Mouse (Mus musculus): Measurements from ENCODE around the gene Kcnq4.

Kcnq4 gene

GRCm38 (mm10) chr4:120747941-120748866 is at the start of gene Kcnq4:
TSS of gene Kcnq4 (minus strand) at chr4:120748612.
- no peak for DNase-seq (ENCODE audit: extremely low read depth, low read depth)

DNA sequence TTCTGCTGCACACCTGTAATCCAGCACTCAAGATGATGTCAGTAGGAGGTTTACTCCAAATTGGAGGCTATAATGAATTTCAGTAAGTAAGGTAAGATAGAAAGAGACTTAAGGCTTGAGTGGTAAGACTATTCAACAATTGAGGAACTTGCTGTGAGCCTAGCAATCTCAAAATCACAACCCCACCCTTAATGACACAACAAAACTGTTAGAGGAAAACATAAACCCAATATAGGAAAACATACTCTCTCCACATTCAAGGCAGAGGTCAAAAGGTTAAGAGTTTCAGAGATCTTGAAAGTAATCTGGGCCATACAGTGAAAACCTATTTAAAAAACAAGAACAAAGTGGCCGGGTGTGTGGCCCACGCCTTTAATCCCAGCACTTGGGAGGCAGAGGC is 48.3 kb upstream of the Kcnq4 start:
- DNase-seq (ENCODE audit: extremely low read depth, low read depth): no peak

DNA sequence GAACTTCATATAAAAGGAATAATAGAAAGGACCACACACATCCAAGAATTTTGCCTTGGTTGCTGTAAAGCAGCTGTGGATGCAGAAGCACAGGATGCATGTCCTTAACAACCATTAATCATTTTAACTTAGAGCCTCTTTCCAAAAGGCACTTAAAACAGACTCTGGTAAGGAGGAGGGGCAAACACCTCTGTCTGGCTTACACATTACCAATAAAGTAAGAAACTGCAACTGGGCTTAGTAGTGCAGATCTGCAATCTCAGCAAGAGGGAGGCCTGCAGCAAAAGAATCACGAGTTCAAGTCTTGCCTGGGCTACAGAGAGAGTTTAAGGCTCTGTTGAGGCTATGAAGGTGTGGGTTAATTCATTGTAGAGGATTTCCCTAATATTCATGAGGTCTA is 47.2 kb upstream of the Kcnq4 start:
- DNase-seq (ENCODE audit: extremely low read depth, low read depth): no peak

DNA sequence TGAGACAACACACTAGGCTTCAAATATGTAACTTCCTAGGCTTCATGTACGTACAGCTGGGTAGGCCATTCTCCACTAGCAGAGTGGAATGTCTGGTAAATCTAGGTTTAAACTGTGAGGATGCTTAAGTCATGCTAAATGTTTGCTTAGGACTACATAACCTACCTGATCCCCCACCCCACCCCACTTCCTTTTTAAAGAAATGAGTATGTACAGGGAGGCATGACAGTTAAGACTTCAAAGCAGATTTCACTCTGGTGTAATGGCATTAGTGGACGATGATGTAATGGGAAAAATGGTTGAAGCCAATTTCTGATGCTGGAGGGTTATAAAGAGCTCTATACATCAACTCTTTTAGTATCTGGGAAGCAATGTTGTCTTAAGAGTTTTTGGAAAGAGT is 44.5 kb upstream of the Kcnq4 start:
- no peak for DNase-seq (ENCODE audit: extremely low read depth, low read depth)

DNA sequence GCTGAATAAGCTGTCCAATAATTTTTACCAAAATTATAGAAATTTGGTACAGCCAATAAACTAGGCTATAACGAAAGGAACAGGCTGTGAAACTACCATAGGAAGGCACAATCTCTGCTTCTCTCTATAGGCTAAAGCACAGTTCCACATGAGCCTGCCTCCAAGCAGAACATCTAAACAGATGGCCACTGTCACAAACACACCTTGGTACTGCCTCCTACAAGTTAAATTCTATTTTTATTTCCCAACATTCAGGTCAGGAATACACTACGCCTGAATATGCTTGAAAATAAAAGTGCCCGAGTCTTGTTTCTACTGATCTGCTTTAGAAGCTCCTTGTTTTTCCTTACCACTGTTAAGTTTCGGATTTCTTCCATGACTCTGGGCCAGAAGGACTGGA is 41.6 kb upstream of the Kcnq4 start:
- DNase-seq (ENCODE audit: extremely low read depth, low read depth): no peak

GRCm38 (mm10) chr4:120755801-120756200 is 7.4 kb upstream of the Kcnq4 start:
- DNase-seq (ENCODE audit: extremely low read depth, low read depth): no peak

GRCm38 (mm10) chr4:120755299-120755698 is 6.9 kb upstream of the Kcnq4 start:
- DNase-seq (ENCODE audit: extremely low read depth, low read depth): peak; percentile 11

GRCm38 (mm10) chr4:120749601-120750000 is 1.2 kb upstream of the Kcnq4 start:
- DNase-seq (ENCODE audit: extremely low read depth, low read depth): no peak

DNA sequence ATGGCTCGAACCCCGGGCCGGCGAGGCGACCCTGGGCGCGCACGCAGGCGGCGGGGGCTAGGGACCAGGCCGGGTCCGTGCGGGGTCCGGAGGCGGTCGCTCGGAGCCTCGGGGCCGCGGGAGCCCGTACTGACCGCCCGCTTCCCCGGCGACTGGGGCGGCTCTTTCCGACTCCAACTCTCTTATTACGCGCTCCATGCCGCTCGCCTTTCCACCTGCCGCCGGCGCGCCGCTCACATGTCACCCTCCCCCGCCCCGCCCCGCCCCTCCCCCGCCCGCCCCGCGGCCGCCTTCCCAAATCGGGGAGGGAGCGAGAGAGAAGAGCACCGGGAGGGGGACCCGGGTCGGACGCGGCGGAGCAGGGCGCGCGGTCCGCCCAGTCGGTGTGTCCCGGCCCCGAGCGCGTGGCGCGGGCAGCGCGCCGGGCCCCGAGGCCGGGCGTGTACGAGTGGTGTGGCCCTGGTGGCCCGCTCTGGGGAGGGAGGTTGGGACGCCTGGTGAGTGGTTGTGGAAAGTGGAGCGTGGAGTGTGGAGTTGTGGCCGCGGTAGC is 1.1 kb downstream of the Kcnq4 start:
- no peak for DNase-seq (ENCODE audit: extremely low read depth, low read depth)

DNA sequence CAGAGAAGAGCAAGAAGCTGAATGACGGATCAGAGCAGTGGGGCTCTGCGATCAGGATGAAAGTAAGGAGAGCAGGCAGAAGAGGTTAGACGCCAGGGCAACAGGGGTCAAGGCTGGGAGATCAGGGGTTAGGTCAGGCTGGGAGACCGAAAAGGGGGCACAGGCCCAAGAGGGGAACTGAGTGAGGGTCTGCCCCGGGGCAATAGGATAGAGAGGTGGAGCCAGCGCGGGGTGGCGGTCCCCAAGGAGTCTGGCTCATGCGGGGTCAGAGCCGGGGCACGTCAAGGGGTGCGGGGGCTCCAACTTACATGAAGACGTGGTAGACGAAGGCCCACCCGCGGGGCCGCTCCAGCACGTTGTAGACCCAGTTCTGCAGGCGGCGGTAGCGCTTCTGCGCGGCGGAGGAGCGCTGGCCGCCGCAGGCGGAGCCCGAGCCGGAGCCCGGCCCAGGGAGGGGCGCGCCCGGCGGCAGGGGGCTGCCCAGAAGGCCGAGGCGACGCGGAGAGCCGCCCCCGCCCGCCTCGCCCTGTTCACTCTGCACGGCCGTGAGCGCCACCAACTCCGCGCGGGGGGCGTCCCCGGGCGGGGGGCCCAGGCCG is 1.8 kb downstream of the Kcnq4 start:
- DNase-seq (ENCODE audit: extremely low read depth, low read depth): no peak

DNA sequence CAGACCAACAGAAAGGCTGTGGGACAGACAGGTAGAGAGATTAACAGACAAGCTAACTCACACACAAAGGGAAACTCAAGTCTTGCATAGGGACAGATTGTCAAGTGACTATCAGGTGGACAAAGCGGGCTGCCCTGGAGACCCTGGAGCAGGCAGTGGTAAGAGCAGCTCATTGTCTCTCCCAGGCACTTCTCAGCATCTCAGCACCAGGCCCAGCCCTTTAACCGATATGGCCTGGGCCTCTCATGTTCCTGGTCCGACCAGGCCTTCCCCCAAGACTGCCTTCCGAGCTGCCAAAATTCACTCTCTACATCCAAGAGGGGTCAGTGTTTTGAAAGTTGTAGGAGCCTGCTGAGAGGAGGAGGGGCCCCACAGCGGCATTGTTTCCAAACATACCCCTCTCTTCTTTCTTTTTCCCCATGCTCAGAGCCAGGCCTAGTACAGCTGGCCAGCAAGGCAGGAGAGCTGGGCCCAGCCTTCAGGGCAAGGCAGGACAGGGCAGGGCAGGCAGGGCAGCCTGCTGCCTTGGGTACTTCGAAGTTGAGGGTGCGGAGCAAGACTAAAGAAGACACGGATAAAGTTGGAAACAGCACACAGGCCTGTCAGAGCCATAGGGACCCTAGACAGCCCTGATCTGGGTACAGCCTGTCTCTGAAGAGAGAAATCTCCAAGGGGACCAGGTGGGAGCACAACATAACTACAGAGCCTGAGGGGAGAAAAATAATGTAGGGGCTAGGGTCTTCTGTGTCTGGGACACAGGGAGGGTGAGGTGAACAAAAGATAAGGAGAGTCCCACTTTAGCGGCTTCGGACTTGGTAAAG is 2.5 kb downstream of the Kcnq4 start:
- no peak for DNase-seq (ENCODE audit: extremely low read depth, low read depth)

DNA sequence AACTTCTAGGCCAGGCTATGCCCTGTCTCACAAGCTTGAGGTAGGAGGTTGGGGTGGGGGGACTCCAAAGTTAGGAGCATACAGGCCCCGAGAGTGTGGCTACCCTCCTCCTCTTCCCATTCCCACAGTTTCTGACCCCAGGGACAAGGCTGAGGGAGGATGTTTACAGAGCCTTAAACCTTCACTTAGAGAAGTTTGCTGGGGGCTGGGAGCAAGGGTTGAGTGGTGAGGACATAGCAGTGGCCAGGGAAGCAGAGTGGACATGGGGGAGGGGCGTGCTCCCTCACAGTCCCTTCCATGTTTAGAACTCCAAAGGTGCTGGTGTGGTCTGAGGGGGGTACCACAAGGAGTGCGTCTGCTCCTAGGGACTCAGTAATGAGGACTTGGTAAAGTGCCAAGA is 4.8 kb downstream of the Kcnq4 start:
- no peak for DNase-seq (ENCODE audit: extremely low read depth, low read depth)

- DNase-seq (ENCODE audit: extremely low read depth, low read depth): no peak
Measured at GRCm38 (mm10) chr4:120741303-120741702, 7.1 kb downstream of the Kcnq4 start.

- no peak for DNase-seq (ENCODE audit: extremely low read depth, low read depth)
Measured at GRCm38 (mm10) chr4:120734012-120734622, 14.3 kb downstream of the Kcnq4 start.

DNA sequence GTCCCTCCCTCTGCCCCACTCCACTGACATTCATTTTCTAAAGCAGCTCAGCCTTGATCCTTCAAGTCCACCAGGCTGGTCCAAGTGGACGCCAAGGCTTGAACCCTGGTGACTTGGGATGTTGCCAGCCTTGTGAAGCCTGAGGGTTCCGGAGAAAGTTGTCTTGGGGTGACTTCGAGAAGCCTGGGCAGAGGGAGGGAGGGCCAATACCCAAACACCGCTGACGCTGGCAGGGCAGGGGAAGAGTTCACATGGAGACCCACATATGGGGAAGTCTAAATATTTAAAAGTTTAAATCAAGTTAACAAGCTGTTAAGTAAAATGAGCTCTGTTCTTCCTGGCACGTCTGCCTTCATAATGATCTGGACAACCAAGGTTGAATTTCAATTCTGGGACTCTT is 15.7 kb downstream of the Kcnq4 start:
- no peak for DNase-seq (ENCODE audit: extremely low read depth, low read depth)

GRCm38 (mm10) chr4:120731030-120731644 is 17.3 kb downstream of the Kcnq4 start:
- no peak for DNase-seq (ENCODE audit: extremely low read depth, low read depth)

DNA sequence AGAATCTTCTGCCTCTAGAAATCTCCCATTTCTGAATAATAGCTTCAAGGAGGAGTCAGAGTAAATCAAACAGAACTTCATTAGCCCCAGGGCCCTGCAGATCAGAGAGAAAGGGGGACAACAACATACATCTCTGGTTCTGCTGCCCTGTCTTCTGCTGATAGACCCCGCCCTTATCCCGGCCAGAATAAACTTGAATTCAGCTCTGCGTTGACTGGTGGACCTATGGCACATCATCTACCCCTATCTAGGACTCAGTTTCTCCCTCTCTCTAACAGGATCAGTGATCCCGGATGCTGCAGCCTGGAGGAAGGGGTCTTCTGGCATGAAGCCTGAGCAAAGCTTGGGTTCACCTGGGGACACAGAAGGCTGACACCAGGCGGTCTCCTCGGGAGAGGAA is 17.8 kb downstream of the Kcnq4 start:
- no peak for DNase-seq (ENCODE audit: extremely low read depth, low read depth)

GRCm38 (mm10) chr4:120730146-120730545 is 18.3 kb downstream of the Kcnq4 start:
- no peak for DNase-seq (ENCODE audit: extremely low read depth, low read depth)

GRCm38 (mm10) chr4:120729441-120729840 is 19.0 kb downstream of the Kcnq4 start:
- DNase-seq (ENCODE audit: extremely low read depth, low read depth): no peak

GRCm38 (mm10) chr4:120727842-120728241 is 20.6 kb downstream of the Kcnq4 start:
- no peak for DNase-seq (ENCODE audit: extremely low read depth, low read depth)

- no peak for DNase-seq (ENCODE audit: extremely low read depth, low read depth)
Measured at GRCm38 (mm10) chr4:120726174-120726573, 22.2 kb downstream of the Kcnq4 start.

Data from MEL-GATA-1-ER (cell line).